Mouse (Mus musculus): ENCODE results near the gene Ifnar1.
A peak's percentile ranks its signal among the peaks of the same experiment; 100 is the strongest.
"Not testable (repeated sequence)": the region's sequence is repeated elsewhere in the genome, so short reads cannot be mapped to it uniquely, and the experiment has no call there.

Gene Ifnar1

GRCm38 (mm10) chr16:91505116-91505601 is 20.1 kb downstream of the Ifnar1 start:
- peak; percentile 81 for DNase-seq (ENCODE audit: low read depth, low spot score)

GRCm38 (mm10) chr16:91506396-91506795 is 21.4 kb downstream of the Ifnar1 start:
- DNase-seq (ENCODE audit: low read depth, low spot score): no peak

- peak; percentile 75 for DNase-seq (ENCODE audit: low read depth, low spot score)
Measured at GRCm38 (mm10) chr16:91512161-91512787, 27.2 kb downstream of the Ifnar1 start.

GRCm38 (mm10) chr16:91513099-91513498 is 28.1 kb downstream of the Ifnar1 start:
- no peak for DNase-seq (ENCODE audit: low read depth, low spot score)

GRCm38 (mm10) chr16:91517020-91517419 is 32.0 kb downstream of the Ifnar1 start:
- DNase-seq (ENCODE audit: low read depth, low spot score): no peak

- DNase-seq (ENCODE audit: low read depth, low spot score): no peak
Measured at GRCm38 (mm10) chr16:91522040-91522439, 37.0 kb downstream of the Ifnar1 start.

- peak; percentile 48 for DNase-seq (ENCODE audit: low read depth, low spot score)
Measured at GRCm38 (mm10) chr16:91522479-91523309, 37.7 kb downstream of the Ifnar1 start.

- no peak for DNase-seq (ENCODE audit: low read depth, low spot score)
Measured at GRCm38 (mm10) chr16:91524206-91524605, 39.2 kb downstream of the Ifnar1 start.

GRCm38 (mm10) chr16:91526274-91526673 is 41.2 kb downstream of the Ifnar1 start:
- no peak for DNase-seq (ENCODE audit: low read depth, low spot score)

GRCm38 (mm10) chr16:91527051-91527450 is 42.0 kb downstream of the Ifnar1 start:
- DNase-seq (ENCODE audit: low read depth, low spot score): no peak

- DNase-seq (ENCODE audit: low read depth, low spot score): no peak
Measured at GRCm38 (mm10) chr16:91527500-91527899, 42.5 kb downstream of the Ifnar1 start.

- no peak for DNase-seq (ENCODE audit: low read depth, low spot score)
Measured at GRCm38 (mm10) chr16:91528578-91528977, 43.5 kb downstream of the Ifnar1 start.

GRCm38 (mm10) chr16:91530830-91531229 is 45.8 kb downstream of the Ifnar1 start:
- not testable (repeated sequence) for DNase-seq (ENCODE audit: low read depth, low spot score)

- no peak for DNase-seq (ENCODE audit: low read depth, low spot score)
Measured at GRCm38 (mm10) chr16:91531856-91532255, 46.8 kb downstream of the Ifnar1 start.

- no peak for DNase-seq (ENCODE audit: low read depth, low spot score)
Measured at GRCm38 (mm10) chr16:91532429-91532828, 47.4 kb downstream of the Ifnar1 start.

GRCm38 (mm10) chr16:91533097-91534001 is 48.3 kb downstream of the Ifnar1 start:
- no peak for DNase-seq (ENCODE audit: low read depth, low spot score)

GRCm38 (mm10) chr16:91534477-91534876 is 49.4 kb downstream of the Ifnar1 start:
- peak; percentile 95 for DNase-seq (ENCODE audit: low read depth, low spot score)

GRCm38 (mm10) chr16:91534888-91535287 is 49.9 kb downstream of the Ifnar1 start:
- no peak for DNase-seq (ENCODE audit: low read depth, low spot score)

- DNase-seq (ENCODE audit: low read depth, low spot score): no peak
Measured at GRCm38 (mm10) chr16:91536372-91536771, 51.3 kb downstream of the Ifnar1 start.

GRCm38 (mm10) chr16:91537065-91537464 is 52.0 kb downstream of the Ifnar1 start:
- no peak for DNase-seq (ENCODE audit: low read depth, low spot score)

GRCm38 (mm10) chr16:91538051-91538450 is 53.0 kb downstream of the Ifnar1 start:
- DNase-seq (ENCODE audit: low read depth, low spot score): no peak

GRCm38 (mm10) chr16:91538513-91538912 is 53.5 kb downstream of the Ifnar1 start:
- DNase-seq (ENCODE audit: low read depth, low spot score): no peak

Measured in skeletal muscle tissue, adult 2 months (tissue).